ENCODE assay signal across 1 mouse cellular context in the genomic region with DNA sequence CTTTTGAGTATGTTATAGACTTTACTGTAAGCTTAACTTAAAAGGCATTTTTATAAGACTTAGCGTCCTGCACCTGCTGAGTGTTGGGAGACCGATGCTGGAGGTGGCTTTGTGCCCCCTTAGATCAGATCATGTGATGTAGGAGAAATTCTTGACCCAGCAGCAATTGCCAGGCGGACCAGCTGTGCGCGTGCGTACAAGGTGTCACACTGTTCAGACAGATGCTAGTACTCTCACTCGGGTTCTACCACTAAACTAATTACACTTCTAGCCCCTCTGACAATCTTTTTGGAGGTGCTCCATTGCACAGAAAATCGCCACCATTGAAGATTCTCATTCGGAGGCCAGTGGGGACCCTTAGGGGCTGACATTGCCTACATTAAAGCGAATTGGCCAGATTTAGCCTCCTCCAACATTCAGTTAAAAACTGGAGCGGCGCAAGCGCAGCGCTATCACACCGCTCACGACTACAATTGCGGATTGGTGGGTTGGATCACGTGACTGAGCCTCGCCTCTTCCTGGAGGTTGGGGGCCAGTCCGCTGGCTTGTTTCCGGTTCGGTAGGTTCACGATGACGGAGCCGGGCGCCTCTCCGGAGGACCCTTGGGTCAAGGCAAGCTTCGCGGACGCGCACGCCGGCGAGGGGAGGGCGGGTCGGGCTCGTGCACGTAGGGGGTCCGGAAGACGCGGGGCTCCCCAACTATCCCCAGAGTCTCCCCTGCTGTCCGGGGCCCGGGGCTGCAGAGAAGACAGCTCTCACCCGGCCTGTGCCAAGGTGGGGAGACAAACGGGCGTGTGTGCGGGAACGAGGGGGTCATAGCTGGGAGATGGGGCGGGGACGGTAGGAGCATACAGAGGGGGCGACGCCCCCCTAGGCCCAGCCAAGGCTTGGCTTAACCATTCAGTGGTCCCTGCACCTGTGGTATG.
TF ChIP-seq lines count a peak whose summit lies in the region.

A gene (plus strand): TSS at position 522 of the 926 bp plus-strand sequence.

TF ChIP-seq in CH12.LX, 34 proteins besides CTCF, POLR2A, EP300 and RAD21 (continued from another document):
- peak; percentile 21; the same call in 1 of the 2 replicates for TF ChIP-seq ZMIZ1 (IDR thresholded peaks at IDR 0.05; ENCODE audit: low read depth, low read length)
- TF ChIP-seq NELFE (IDR thresholded peaks at IDR 0.05; ENCODE audit: low read depth, low read length): peak; percentile 84
- peak; percentile 75; the same call in 1 of the 2 replicates for TF ChIP-seq POLR2AphosphoS2 (IDR thresholded peaks at IDR 0.05; ENCODE audit: low read depth, low read length)
- TF ChIP-seq ZC3H11A (IDR thresholded peaks at IDR 0.05; ENCODE audit: low read depth, low read length): no peak
- peak; percentile 70 for TF ChIP-seq TCF12 (IDR thresholded peaks at IDR 0.05; ENCODE audit: low read depth, low read length)
- TF ChIP-seq ETS1 (conservative IDR thresholded peaks at IDR 0.05; ENCODE audit: low read depth, low read length): no peak
- TF ChIP-seq NRF1 (IDR thresholded peaks at IDR 0.05; ENCODE audit: low read depth, low read length): peak; percentile 93
- TF ChIP-seq USF1 (IDR thresholded peaks at IDR 0.05; ENCODE audit: low read depth, low read length): peak; percentile 98
- TF ChIP-seq USF2 (conservative IDR thresholded peaks at IDR 0.05; ENCODE audit: low read depth, low read length): peak; percentile 99
- peak; percentile 92 for TF ChIP-seq TBP (conservative IDR thresholded peaks at IDR 0.05; ENCODE audit: low read depth, low read length)
- TF ChIP-seq HCFC1 (IDR thresholded peaks at IDR 0.05; ENCODE audit: low read depth, low read length): peak; percentile 76
- TF ChIP-seq SIN3A (IDR thresholded peaks at IDR 0.05; ENCODE audit: low read length): peak; percentile 88; the same call in 1 of the 2 replicates
- TF ChIP-seq ELF1 (IDR thresholded peaks at IDR 0.05; ENCODE audit: low read depth, low read length): peak; percentile 95
- peak; percentile 97 for TF ChIP-seq MAX (IDR thresholded peaks at IDR 0.05; ENCODE audit: low read length)
- no peak for TF ChIP-seq JUN (IDR thresholded peaks at IDR 0.05; ENCODE audit: insufficient read depth, low read depth, low read length)
- no peak; the same call in 1 of the 2 replicates for TF ChIP-seq IRF4 (IDR thresholded peaks at IDR 0.05; ENCODE audit: low read depth, low read length)
- TF ChIP-seq ZNF384 (IDR thresholded peaks at IDR 0.05; ENCODE audit: low read depth, low read length): no peak
- TF ChIP-seq JUND (conservative IDR thresholded peaks at IDR 0.05; ENCODE audit: low read depth, low read length): peak; percentile 37; the same call in 1 of the 2 replicates
- TF ChIP-seq BHLHE40 (IDR thresholded peaks at IDR 0.05; ENCODE audit: low read depth, low read length): peak; percentile 96
- peak; percentile 96 for TF ChIP-seq MAZ (IDR thresholded peaks at IDR 0.05; ENCODE audit: low read depth, low read length)
- TF ChIP-seq MYC (IDR thresholded peaks at IDR 0.05; ENCODE audit: low read depth, low read length): no peak; the same call in 1 of the 2 replicates
TF ChIP-seq in CH12.LX: peak in this region for 16.
